Mouse (Mus musculus): ENCODE results near the gene Gm38392. TPM values are rescaled to one million over a fixed set of nuclear protein-coding genes. Genes with fewer than 3 reads are reported as not detected.
A peak's percentile ranks its signal among the peaks of the same experiment; 100 is the strongest.

Gene Gm38392
- total RNA-seq, 2 experiments from 2014 or later, result 0.81 TPM; not detected in 1

GRCm38 (mm10) chr3:88206901-88207371 is 80.1 kb downstream of the Gm38392 start:
- DNase-seq (ENCODE audit: extremely low spot score in 1 of 2, low spot score in 2 of 2), result peak; percentile 62 to 81
- intact Hi-C loops (cut with DNase I), result no loop called here

- intact Hi-C loops (cut with DNase I), result no loop called here
- no peak for DNase-seq (ENCODE audit: extremely low spot score in 1 of 2, low spot score in 2 of 2)
Measured at GRCm38 (mm10) chr3:88206500-88206899, 80.5 kb downstream of the Gm38392 start.

GRCm38 (mm10) chr3:88205563-88206491 is 81.2 kb downstream of the Gm38392 start:
- DNase-seq (ENCODE audit: extremely low spot score in 1 of 2, low spot score in 2 of 2), result peak in 1 of 2 experiments; percentile 54
- intact Hi-C loops (cut with DNase I), result no loop called here

GRCm38 (mm10) chr3:88205176-88205562 is 81.8 kb downstream of the Gm38392 start:
- intact Hi-C loops (cut with DNase I), result no loop called here
- DNase-seq (ENCODE audit: extremely low spot score in 1 of 2, low spot score in 2 of 2), result no peak

- intact Hi-C loops (cut with DNase I), result no loop called here
- no peak for DNase-seq (ENCODE audit: extremely low spot score in 1 of 2, low spot score in 2 of 2)
Measured at GRCm38 (mm10) chr3:88204751-88205150, 82.3 kb downstream of the Gm38392 start.

GRCm38 (mm10) chr3:88203999-88204700 is 82.9 kb downstream of the Gm38392 start:
- intact Hi-C loops (cut with DNase I), result no loop called here
- no peak for DNase-seq (ENCODE audit: extremely low spot score in 1 of 2, low spot score in 2 of 2)

GRCm38 (mm10) chr3:88203456-88203855 is 83.6 kb downstream of the Gm38392 start:
- no peak for DNase-seq (ENCODE audit: extremely low spot score in 1 of 2, low spot score in 2 of 2)
- intact Hi-C loops (cut with DNase I), result no loop called here

- no peak for DNase-seq (ENCODE audit: extremely low spot score in 1 of 2, low spot score in 2 of 2)
- intact Hi-C loops (cut with DNase I), result no loop called here
Measured at GRCm38 (mm10) chr3:88202986-88203385, 84.0 kb downstream of the Gm38392 start.

GRCm38 (mm10) chr3:88201640-88202039 is 85.4 kb downstream of the Gm38392 start:
- intact Hi-C loops (cut with DNase I), result loop anchor here (2.0 kb wide), 1 partner anchor 13 kb away; no protein-coding TSS in a partner anchor
- DNase-seq (ENCODE audit: extremely low spot score in 1 of 2, low spot score in 2 of 2), result no peak

GRCm38 (mm10) chr3:88200972-88201330 is 86.1 kb downstream of the Gm38392 start:
- no peak for DNase-seq (ENCODE audit: extremely low spot score in 1 of 2, low spot score in 2 of 2)
- intact Hi-C loops (cut with DNase I), result loop anchor here (2.0 kb wide), 1 partner anchor 14 kb away; no protein-coding TSS in a partner anchor

- DNase-seq (ENCODE audit: extremely low spot score in 1 of 2, low spot score in 2 of 2), result no peak
- intact Hi-C loops (cut with DNase I), result loop anchor here (2.0 kb wide), 1 partner anchor 14 kb away; no protein-coding TSS in a partner anchor
Measured at GRCm38 (mm10) chr3:88200161-88200971, 86.6 kb downstream of the Gm38392 start.

- DNase-seq (ENCODE audit: extremely low spot score in 1 of 2, low spot score in 2 of 2), result no peak
- intact Hi-C loops (cut with DNase I), result loop anchor here (2.0 kb wide), 1 partner anchor 15 kb away; no protein-coding TSS in a partner anchor
Measured at GRCm38 (mm10) chr3:88199541-88200110, 87.4 kb downstream of the Gm38392 start.

GRCm38 (mm10) chr3:88198505-88199020 is 88.4 kb downstream of the Gm38392 start:
- no peak for DNase-seq (ENCODE audit: extremely low spot score in 1 of 2, low spot score in 2 of 2)
- intact Hi-C loops (cut with DNase I), result no loop called here

- intact Hi-C loops (cut with DNase I), result no loop called here
- DNase-seq (ENCODE audit: extremely low spot score in 1 of 2, low spot score in 2 of 2), result no peak
Measured at GRCm38 (mm10) chr3:88197741-88198504, 89.1 kb downstream of the Gm38392 start.

All from left cerebral cortex, postnatal 10 days (tissue).